Comparison of ENCODE assay signal across 32 mouse cellular contexts in genomic region chr4:138889165-138889564, GRCm38 (mm10). TPM values are rescaled to one million over a fixed set of nuclear protein-coding genes. Genes with fewer than 3 reads are reported as not detected.
A peak's percentile ranks its signal among the peaks of the same experiment; 100 is the strongest.
DNase-seq lines count a peak whose midpoint lies in the region; ATAC-seq and TF ChIP-seq lines count a peak whose summit lies in the region.
"Had no signal": no experiment of that assay in that cellular context is flagged by ENCODE, and none has a peak within 500 bp of the region (broad histone marks: within the 10 kb centered on the region; RNA-seq: fewer than 3 reads in every experiment).

No protein-coding gene starts in this region.

- no peaks in the 10 kb centered on the region for H3K27me3 ChIP-seq in hindbrain, embryonic 10.5 days (ENCODE audit: insufficient read depth, poor library complexity, severe bottlenecking)
- no peaks in the 10 kb centered on the region for H3K27me3 ChIP-seq in hindbrain, embryonic 12.5 days
- H3K27me3 ChIP-seq in midbrain, embryonic 14.5 days (ENCODE audit: control insufficient read depth, insufficient read depth, low read length): no peaks in the 10 kb centered on the region
- H3K27me3 ChIP-seq in midbrain, embryonic 13.5 days: no peaks in the 10 kb centered on the region
- no peaks in the 10 kb centered on the region for H3K27me3 ChIP-seq in ES-Bruce4 (ENCODE audit: control insufficient read depth, insufficient read depth, low read length, poor library complexity, severe bottlenecking)
- H3K27me3 ChIP-seq: embryonic facial prominence, embryonic 12.5 days; neural tube, embryonic 13.5 days; Patski had no signal

- DNase-seq in hindbrain, embryonic 10.5 days (ENCODE audit: low spot score): no peak
- no peak for DNase-seq in midbrain, embryonic 14.5 days
- peak; percentile 83 for DNase-seq in R1 (ENCODE audit: low read depth, low spot score)
- no peak for DNase-seq in right cerebral cortex, postnatal 25 days
- DNase-seq: adrenal gland, postnatal 25 days; cerebellum, adult 11-12 months; cerebellum, adult 9-11 months; embryo, embryonic 11 days; heart, postnatal 4 days; kidney, adult 9 months; kidney, postnatal 10 days; layer of hippocampus, adult 9-11 months; liver; lung, adult 2 months; thymus, postnatal 14 days had no signal

- no peak for TF ChIP-seq POLR2A in ES-Bruce4 (IDR thresholded peaks at IDR 0.05; ENCODE audit: insufficient read depth, low read length)

- peaks cover 12% of the 10 kb centered on the region; the same call in 1 of the 2 replicates for H3K4me1 ChIP-seq in hindbrain, embryonic 10.5 days (replicated peaks)
- no peaks in the 10 kb centered on the region for H3K4me1 ChIP-seq in hindbrain, embryonic 12.5 days
- no peaks in the 10 kb centered on the region for H3K4me1 ChIP-seq in midbrain, embryonic 14.5 days (ENCODE audit: control insufficient read depth, insufficient read depth, low read length)
- H3K4me1 ChIP-seq in midbrain, embryonic 13.5 days (replicated peaks): 0 out of 2 replicates have a peak, but pooled peaks cover 8% of the 10 kb centered on the region
- peaks cover 11% of the 10 kb centered on the region for H3K4me1 ChIP-seq in ES-Bruce4 (ENCODE audit: control insufficient read depth, insufficient read depth, low read length)
- H3K4me1 ChIP-seq: heart, embryonic 12.5 days; neural tube, embryonic 13.5 days had no signal

- H3K36me3 ChIP-seq in hindbrain, embryonic 10.5 days: peaks cover 30% of the 10 kb centered on the region
- H3K36me3 ChIP-seq in hindbrain, embryonic 12.5 days: peaks cover 22% of the 10 kb centered on the region
- H3K36me3 ChIP-seq in midbrain, embryonic 14.5 days (ENCODE audit: control insufficient read depth, insufficient read depth, low read length): peaks cover 27% of the 10 kb centered on the region
- peaks cover 44% of the 10 kb centered on the region for H3K36me3 ChIP-seq in midbrain, embryonic 13.5 days
- H3K36me3 ChIP-seq in ES-Bruce4 (ENCODE audit: control insufficient read depth, insufficient read depth, low read length, poor library complexity, severe bottlenecking): no peaks in the 10 kb centered on the region

- no peaks in the 10 kb centered on the region for H3K9me3 ChIP-seq in hindbrain, embryonic 10.5 days
- H3K9me3 ChIP-seq in hindbrain, embryonic 12.5 days (replicated peaks): no peaks in the 10 kb centered on the region
- H3K9me3 ChIP-seq in midbrain, embryonic 14.5 days (ENCODE audit: control insufficient read depth, low read length): no peaks in the 10 kb centered on the region
- no peaks in the 10 kb centered on the region for H3K9me3 ChIP-seq in midbrain, embryonic 13.5 days
- no peaks in the 10 kb centered on the region for H3K9me3 ChIP-seq in ES-Bruce4 (replicated peaks; ENCODE audit: control insufficient read depth, insufficient read depth, low read length, poor library complexity, severe bottlenecking)
- H3K9me3 ChIP-seq: embryonic facial prominence, embryonic 12.5 days; heart, embryonic 12.5 days; neural tube, embryonic 13.5 days had no signal

- no peak for TF ChIP-seq CTCF in ES-Bruce4 (IDR thresholded peaks at IDR 0.05; ENCODE audit: low read depth, low read length)

- peak; percentile 68 for TF ChIP-seq EP300 in ES-Bruce4 (IDR thresholded peaks at IDR 0.05; ENCODE audit: insufficient read depth, low read depth, low read length)

- peak overlapping the region; percentile 23; the same call in 1 of the 2 replicates for H3K27ac ChIP-seq in hindbrain, embryonic 10.5 days
- H3K27ac ChIP-seq in hindbrain, embryonic 12.5 days: no peak overlapping the region
- H3K27ac ChIP-seq in midbrain, embryonic 14.5 days (replicated peaks; ENCODE audit: low read depth, low read length): peak overlapping the region; percentile 45
- no peak overlapping the region for H3K27ac ChIP-seq in midbrain, embryonic 13.5 days
- peak overlapping the region; percentile 44 for H3K27ac ChIP-seq in ES-Bruce4 (ENCODE audit: insufficient read depth, low read length)
- H3K27ac ChIP-seq: embryonic facial prominence, embryonic 12.5 days; liver, embryonic 14.5 days; neural tube, embryonic 13.5 days had no signal

- 66% methylated on average over 7 of the region's 7 CpGs for WGBS in hindbrain, embryonic 10.5 days
- WGBS in hindbrain, embryonic 12.5 days: 54% methylated on average over 7 of the region's 7 CpGs
- WGBS in midbrain, embryonic 14.5 days: 36% methylated on average over 7 of the region's 7 CpGs
- WGBS in midbrain, embryonic 13.5 days: 47% methylated on average over 7 of the region's 7 CpGs

- no peak overlapping the region for H3K9ac ChIP-seq in hindbrain, embryonic 12.5 days
- no peak overlapping the region for H3K9ac ChIP-seq in midbrain, embryonic 14.5 days (replicated peaks; ENCODE audit: low read length)
- no peak overlapping the region for H3K9ac ChIP-seq in midbrain, embryonic 13.5 days (replicated peaks)
- no peak overlapping the region for H3K9ac ChIP-seq in ES-Bruce4 (ENCODE audit: low read depth, poor library complexity, severe bottlenecking)
- H3K9ac ChIP-seq: embryonic facial prominence, embryonic 12.5 days; heart, embryonic 12.5 days; liver, embryonic 14.5 days; neural tube, embryonic 13.5 days had no signal

- no peak overlapping the region for H3K4me3 ChIP-seq in hindbrain, embryonic 10.5 days
- H3K4me3 ChIP-seq in hindbrain, embryonic 12.5 days: no peak overlapping the region
- H3K4me3 ChIP-seq in midbrain, embryonic 14.5 days (replicated peaks; ENCODE audit: low read depth, low read length): no peak overlapping the region
- H3K4me3 ChIP-seq in midbrain, embryonic 13.5 days (replicated peaks): no peak overlapping the region
- no peak overlapping the region for H3K4me3 ChIP-seq in ES-Bruce4 (ENCODE audit: low read depth, low read length)
- H3K4me3 ChIP-seq: embryonic facial prominence, embryonic 12.5 days; heart, embryonic 12.5 days; myocyte; neural tube, embryonic 13.5 days had no signal

- no peak overlapping the region for H3K4me2 ChIP-seq in hindbrain, embryonic 12.5 days (replicated peaks)
- H3K4me2 ChIP-seq in midbrain, embryonic 14.5 days (ENCODE audit: low read length): no peak overlapping the region
- H3K4me2 ChIP-seq in midbrain, embryonic 13.5 days (replicated peaks): no peak overlapping the region
- H3K4me2 ChIP-seq: embryonic facial prominence, embryonic 12.5 days; heart, embryonic 12.5 days; neural tube, embryonic 13.5 days had no signal

- no peak for ATAC-seq in hindbrain, embryonic 12.5 days (ENCODE audit: low FRiP score)
- ATAC-seq in midbrain, embryonic 14.5 days (ENCODE audit: low FRiP score, low TSS enrichment): no peak
- ATAC-seq in midbrain, embryonic 13.5 days: no peak
- ATAC-seq: CD4-positive, CD25-positive, alpha-beta regulatory T cell, adult 4 months; intestine, postnatal 0 days; midbrain, embryonic 16.5 days; Patski had no signal

RNA-seq across cellular contexts. Expression of gene Pla2g2e, which starts 11.4 kb away (rescaled TPM):
- not detected in 2 replicates for polyA plus RNA-seq in hindbrain, embryonic 10.5 days (2016; fragmentation: Nextera tagmentation; extraction: Ambion mirVana)
- polyA plus RNA-seq in hindbrain, embryonic 12.5 days (2016; fragmentation: Nextera tagmentation; extraction: Ambion mirVana): not detected in 2 replicates
- not detected in 2 replicates for polyA plus RNA-seq in midbrain, embryonic 14.5 days (2014; fragmentation: Nextera tagmentation; extraction: Ambion mirVana)
- not detected in 2 replicates for polyA plus RNA-seq in midbrain, embryonic 13.5 days (2015; fragmentation: Nextera tagmentation; extraction: Ambion mirVana)
- 1.2 TPM in 1 of 2 replicates, not detected in the other for polyA plus RNA-seq in ES-Bruce4 (2011; ENCODE audit: insufficient read depth, insufficient read length, low read depth, missing spikeins)
- polyA plus RNA-seq: CD4-positive, CD25-positive, alpha-beta regulatory T cell, adult 4 months; embryonic facial prominence, embryonic 12.5 days; heart, embryonic 12.5 days; limb, embryonic 11.5 days; liver, embryonic 14.5 days; midbrain, embryonic 16.5 days; neural tube, embryonic 13.5 days; Patski; stomach, embryonic 14.5 days had no signal

RNA-seq across cellular contexts. Expression of gene Gm13030, which starts 15.4 kb away (rescaled TPM):
- not detected in 2 replicates for polyA plus RNA-seq in hindbrain, embryonic 10.5 days (2016; fragmentation: Nextera tagmentation; extraction: Ambion mirVana)
- polyA plus RNA-seq in hindbrain, embryonic 12.5 days (2016; fragmentation: Nextera tagmentation; extraction: Ambion mirVana): not detected in 2 replicates
- not detected in 2 replicates for polyA plus RNA-seq in midbrain, embryonic 14.5 days (2014; fragmentation: Nextera tagmentation; extraction: Ambion mirVana)
- not detected in 2 replicates for polyA plus RNA-seq in midbrain, embryonic 13.5 days (2015; fragmentation: Nextera tagmentation; extraction: Ambion mirVana)
- not detected in 2 replicates for polyA plus RNA-seq in ES-Bruce4 (2011; ENCODE audit: insufficient read depth, insufficient read length, low read depth, missing spikeins)
- polyA plus RNA-seq: CD4-positive, CD25-positive, alpha-beta regulatory T cell, adult 4 months; embryonic facial prominence, embryonic 12.5 days; heart, embryonic 12.5 days; heart, postnatal 0 days; intestine, postnatal 0 days; limb, embryonic 11.5 days; liver, embryonic 14.5 days; lung, adult 2 months; midbrain, embryonic 16.5 days; myocyte; neural tube, embryonic 13.5 days; Patski; small intestine, adult 2 months; stomach, embryonic 14.5 days; urinary bladder, adult 2 months had no signal

RNA-seq across cellular contexts. Expression of gene Otud3, which starts 24.6 kb away (rescaled TPM):
- polyA plus RNA-seq in hindbrain, embryonic 10.5 days (2016; fragmentation: Nextera tagmentation; extraction: Ambion mirVana): 2.4 and 3.0 TPM in 2 replicates
- polyA plus RNA-seq in hindbrain, embryonic 12.5 days (2016; fragmentation: Nextera tagmentation; extraction: Ambion mirVana): 3.3 and 4.0 TPM in 2 replicates
- polyA plus RNA-seq in midbrain, embryonic 14.5 days (2014; fragmentation: Nextera tagmentation; extraction: Ambion mirVana): 1.7 and 2.8 TPM in 2 replicates
- polyA plus RNA-seq in midbrain, embryonic 13.5 days (2015; fragmentation: Nextera tagmentation; extraction: Ambion mirVana): 2.4 and 2.5 TPM in 2 replicates
- polyA plus RNA-seq in ES-Bruce4 (2011; ENCODE audit: insufficient read depth, insufficient read length, low read depth, missing spikeins): 8.7 and 9.2 TPM in 2 replicates

RNA-seq across cellular contexts. Expression of gene Pla2g5, which starts 25.9 kb away (rescaled TPM):
- 0.19 TPM in 1 of 2 replicates, not detected in the other for polyA plus RNA-seq in hindbrain, embryonic 10.5 days (2016; fragmentation: Nextera tagmentation; extraction: Ambion mirVana)
- not detected in 2 replicates for polyA plus RNA-seq in hindbrain, embryonic 12.5 days (2016; fragmentation: Nextera tagmentation; extraction: Ambion mirVana)
- polyA plus RNA-seq in midbrain, embryonic 14.5 days (2014; fragmentation: Nextera tagmentation; extraction: Ambion mirVana): 0.23 and 0.87 TPM in 2 replicates
- polyA plus RNA-seq in midbrain, embryonic 13.5 days (2015; fragmentation: Nextera tagmentation; extraction: Ambion mirVana): 0.27 and 0.59 TPM in 2 replicates
- polyA plus RNA-seq in ES-Bruce4 (2011; ENCODE audit: insufficient read depth, insufficient read length, low read depth, missing spikeins): 12.3 and 19.7 TPM in 2 replicates
- polyA plus RNA-seq: CD4-positive, CD25-positive, alpha-beta regulatory T cell, adult 4 months; liver, embryonic 14.5 days had no signal

Comparison
In these comparisons a context has a peak if more than half of its experiments do, and no peak if none do; other contexts are left out.
1. H3K27ac ChIP-seq: peak in hindbrain, embryonic 10.5 days (single experiment), midbrain, embryonic 14.5 days (single experiment) and ES-Bruce4 (single experiment); none in hindbrain, embryonic 12.5 days (single experiment) and midbrain, embryonic 13.5 days (single experiment).